Mouse (Mus musculus) R1 (cell line): ENCODE data around the gene Tuba1b.

ENCODE experiments used
- DNase-seq: peaks from one replicate; pipeline ENCODE4 v3.0.0-alpha.2; 2018; ENCODE audit warnings: low read depth, low spot score

Gene Tuba1b

GRCm38 (mm10) chr15:98891907-98892606 is 42.3 kb downstream of the Tuba1b start:
- peak; percentile 87 for DNase-seq

- DNase-seq = peak; percentile 90
Measured at GRCm38 (mm10) chr15:98891198-98891742, 43.1 kb downstream of the Tuba1b start.

- no peak for DNase-seq
Measured at GRCm38 (mm10) chr15:98887526-98887925, 46.8 kb downstream of the Tuba1b start.

GRCm38 (mm10) chr15:98886667-98887387 is 47.5 kb downstream of the Tuba1b start:
- no peak for DNase-seq

GRCm38 (mm10) chr15:98884106-98884505 is 50.3 kb downstream of the Tuba1b start:
- no peak for DNase-seq

GRCm38 (mm10) chr15:98883661-98884060 is 50.7 kb downstream of the Tuba1b start:
- DNase-seq = no peak

GRCm38 (mm10) chr15:98881656-98882008 is 52.7 kb downstream of the Tuba1b start:
- no peak for DNase-seq
